Mouse (Mus musculus): ENCODE results near the gene Ttc17. TPM values are rescaled to one million over a fixed set of nuclear protein-coding genes. Genes with fewer than 3 reads are reported as not detected.

Gene Ttc17
- total RNA-seq, 2 experiments from 2014 or later: 31.8 to 32.9 TPM

- intact Hi-C loops (cut with DNase I): no loop called here
- peak in 1 of 2 experiments; percentile 13 for DNase-seq
These were observed 90.0 kb downstream of the Ttc17 start for GRCm38 (mm10) chr2:94316526-94316925.

GRCm38 (mm10) chr2:94303984-94304383 is 102.5 kb downstream of the Ttc17 start:
- intact Hi-C loops (cut with DNase I): no loop called here

GRCm38 (mm10) chr2:94302393-94302792 is 104.1 kb downstream of the Ttc17 start:
- intact Hi-C loops (cut with DNase I): no loop called here
- DNase-seq: no peak

More at GRCm38 (mm10) chr2:94303984-94304383, 102.5 kb downstream of the Ttc17 start:
- DNase-seq: no peak

- intact Hi-C loops (cut with DNase I): no loop called here
- no peak for DNase-seq
These were observed 104.7 kb downstream of the Ttc17 start for GRCm38 (mm10) chr2:94301749-94302148.

GRCm38 (mm10) chr2:94297467-94297866 is 109.0 kb downstream of the Ttc17 start:
- no peak for DNase-seq
- intact Hi-C loops (cut with DNase I): no loop called here

GRCm38 (mm10) chr2:94290483-94290882 is 116.0 kb downstream of the Ttc17 start:
- intact Hi-C loops (cut with DNase I): loop anchor here (2.0 kb wide), 1 partner anchor 36 kb away; no protein-coding TSS in a partner anchor

DNA sequence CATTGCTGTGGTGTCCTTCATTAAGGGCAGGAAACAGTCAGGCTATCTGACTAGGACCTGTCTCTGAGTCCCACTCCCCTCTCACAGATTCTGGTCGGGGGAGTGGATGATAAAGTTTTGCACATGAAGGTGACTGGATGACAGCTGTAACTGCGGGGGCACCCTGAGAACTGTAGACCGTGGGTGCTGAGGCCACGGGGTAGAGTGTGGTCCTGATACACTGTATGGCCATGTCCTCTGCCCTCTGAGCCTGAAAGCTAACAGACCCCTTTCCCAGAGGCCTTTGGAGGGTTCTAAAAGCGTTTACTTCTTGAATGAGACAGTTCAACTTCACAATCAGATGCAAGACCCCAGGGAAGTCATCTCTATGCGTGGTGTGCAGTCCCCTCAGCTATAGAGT is 116.8 kb downstream of the Ttc17 start:
- intact Hi-C loops (cut with DNase I): loop anchor here (2.0 to 5.0 kb wide), 2 partner anchors 35 to 252 kb away; no protein-coding TSS in a partner anchor

More at GRCm38 (mm10) chr2:94290483-94290882, 116.0 kb downstream of the Ttc17 start:
- DNase-seq: peak; percentile 74 to 77

GRCm38 (mm10) chr2:94289169-94289568 is 117.3 kb downstream of the Ttc17 start:
- peak in 1 of 2 experiments; percentile 40 for DNase-seq
- intact Hi-C loops (cut with DNase I): loop anchor here (5.0 kb wide), 1 partner anchor 252 kb away; no protein-coding TSS in a partner anchor

More for the DNA sequence above, 116.8 kb downstream of the Ttc17 start:
- DNase-seq: no peak

- intact Hi-C loops (cut with DNase I): loop anchor here (5.0 kb wide), 1 partner anchor 251 kb away; no protein-coding TSS in a partner anchor
- DNase-seq: no peak
These were observed 118.4 kb downstream of the Ttc17 start for GRCm38 (mm10) chr2:94288086-94288485.

GRCm38 (mm10) chr2:94287435-94287834 is 119.1 kb downstream of the Ttc17 start:
- intact Hi-C loops (cut with DNase I): loop anchor here (5.0 kb wide), 1 partner anchor 250 kb away; no protein-coding TSS in a partner anchor
- no peak for DNase-seq

DNA sequence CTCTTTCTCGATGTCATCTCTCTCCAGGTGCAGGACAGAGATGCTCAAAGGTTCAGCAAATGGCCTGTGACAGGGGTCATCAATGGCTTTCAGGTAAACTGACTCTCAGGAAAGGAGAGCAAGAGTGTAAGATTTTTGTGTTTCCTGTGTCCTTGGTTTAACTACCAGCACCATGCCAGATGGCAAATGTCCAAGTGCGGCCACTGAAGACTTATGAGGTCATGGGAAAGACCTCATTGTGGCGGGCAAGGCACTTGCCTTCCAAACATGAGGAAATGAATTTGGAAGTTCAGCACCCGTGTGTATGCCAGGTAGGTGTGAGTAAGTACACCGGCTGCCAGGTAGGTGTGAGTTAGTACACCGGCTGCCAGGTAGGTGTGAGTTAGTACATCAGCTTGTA is 123.0 kb downstream of the Ttc17 start:
- DNase-seq: peak in 1 of 2 experiments; percentile 23
- intact Hi-C loops (cut with DNase I): no loop called here

DNA sequence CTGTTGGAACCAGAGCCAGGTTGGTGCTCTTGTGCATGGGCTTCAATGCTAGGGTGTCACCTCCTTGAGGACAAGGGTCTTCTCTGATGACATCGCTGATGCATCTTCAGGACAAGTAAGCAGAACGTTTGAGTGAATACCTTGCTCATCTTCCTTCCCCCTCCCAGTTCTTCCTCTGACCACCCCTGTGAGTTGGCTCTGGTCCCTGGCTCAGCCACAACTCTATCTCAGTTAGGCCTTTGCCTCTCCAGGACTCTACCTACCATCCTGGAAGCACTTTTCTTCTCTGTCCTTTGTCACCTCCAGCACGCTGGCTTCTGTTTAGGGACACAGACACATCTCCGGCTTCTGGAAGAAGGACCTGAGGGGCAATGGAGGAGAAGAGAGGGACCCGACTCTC is 126.9 kb downstream of the Ttc17 start:
- no peak for DNase-seq
- intact Hi-C loops (cut with DNase I): no loop called here

DNA sequence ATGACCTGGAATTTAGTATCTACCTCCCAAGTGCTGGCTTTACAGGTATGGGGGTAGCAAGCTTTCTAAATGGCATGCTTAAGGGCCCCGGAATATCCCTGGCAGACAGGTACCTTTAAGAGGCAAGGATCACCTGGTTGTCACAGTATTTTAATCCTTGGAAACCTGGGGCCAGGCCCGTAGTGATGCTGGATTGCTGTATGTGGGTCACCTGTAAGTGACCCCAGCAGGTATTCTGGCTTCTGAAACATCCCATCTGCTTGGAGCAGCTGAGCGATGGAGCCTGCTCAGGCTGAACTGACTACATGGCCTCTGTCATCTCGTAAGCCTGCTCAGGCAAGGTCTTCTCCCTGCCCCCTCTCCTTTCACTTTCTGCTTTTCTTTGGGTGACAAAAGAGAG is 130.4 kb downstream of the Ttc17 start:
- intact Hi-C loops (cut with DNase I): no loop called here

DNA sequence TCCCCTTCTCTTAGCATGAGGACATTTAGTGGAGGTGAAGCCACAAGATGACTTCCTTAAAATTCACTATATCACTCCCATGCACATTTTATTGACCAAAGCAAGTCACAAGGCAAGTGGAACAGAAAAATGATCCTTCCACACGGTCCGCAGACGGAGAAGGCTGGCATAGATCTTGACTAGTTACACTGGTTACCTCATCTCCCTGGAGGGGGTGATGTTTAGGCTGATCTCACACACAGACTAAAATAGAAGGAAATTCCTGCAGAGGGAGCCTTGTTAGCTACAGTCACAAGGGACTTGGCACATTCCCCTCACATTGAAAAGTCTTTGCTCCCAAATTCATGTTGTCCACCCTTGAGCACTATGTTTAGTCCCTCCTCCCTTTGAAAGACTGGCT is 130.8 kb downstream of the Ttc17 start:
- intact Hi-C loops (cut with DNase I): no loop called here
- no peak for DNase-seq

More for the DNA sequence above, 130.4 kb downstream of the Ttc17 start:
- no peak for DNase-seq

DNA sequence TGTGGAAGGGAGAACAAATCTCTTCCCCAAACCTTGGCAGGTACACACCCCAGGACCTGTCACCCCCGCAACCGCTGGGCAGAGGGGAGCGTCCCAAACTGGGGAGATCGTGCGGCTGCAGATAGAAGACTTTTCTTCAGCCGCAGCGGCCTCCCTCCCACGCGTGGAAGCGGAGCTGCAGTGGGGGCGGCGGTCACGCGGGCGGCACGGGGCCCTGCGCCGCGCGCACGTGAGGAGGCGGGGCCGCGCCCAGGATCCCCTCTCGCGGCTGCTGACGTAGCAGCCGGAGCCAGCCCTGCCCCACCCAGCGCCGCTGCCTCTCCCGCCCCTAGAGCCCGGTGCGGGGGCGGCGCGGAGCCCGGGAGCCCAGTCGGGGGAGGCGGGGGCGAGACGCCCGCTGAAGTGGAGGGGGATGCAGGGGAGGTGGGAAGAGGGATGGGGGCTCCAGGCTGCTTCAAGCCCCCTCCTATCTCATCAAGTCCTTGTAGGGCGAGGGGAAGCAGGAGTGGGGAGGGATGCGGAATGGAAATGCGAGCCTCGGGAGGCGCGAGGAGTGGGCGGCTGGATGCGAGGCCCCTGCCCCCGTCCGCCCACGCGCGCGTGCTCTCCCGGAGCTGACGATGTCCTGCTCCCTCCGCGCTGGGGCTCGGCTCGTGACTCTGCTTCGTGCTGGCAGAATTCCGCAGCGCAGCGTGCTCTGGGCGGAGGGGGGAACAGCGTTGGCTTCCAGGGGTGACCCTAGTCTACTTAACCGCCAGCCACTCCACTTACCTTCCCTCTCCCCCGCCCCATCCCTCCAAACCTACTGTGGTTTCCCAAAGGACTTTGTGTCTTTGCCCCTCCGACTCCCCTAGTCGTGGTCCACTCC is 133.1 kb downstream of the Ttc17 start:
- intact Hi-C loops (cut with DNase I): no loop called here
- DNase-seq: peak; percentile 83

GRCm38 (mm10) chr2:94271176-94271575 is 135.3 kb downstream of the Ttc17 start:
- DNase-seq: no peak

GRCm38 (mm10) chr2:94268835-94269234 is 137.7 kb downstream of the Ttc17 start:
- intact Hi-C loops (cut with DNase I): no loop called here
- no peak for DNase-seq

More at GRCm38 (mm10) chr2:94271176-94271575, 135.3 kb downstream of the Ttc17 start:
- intact Hi-C loops (cut with DNase I): no loop called here

DNA sequence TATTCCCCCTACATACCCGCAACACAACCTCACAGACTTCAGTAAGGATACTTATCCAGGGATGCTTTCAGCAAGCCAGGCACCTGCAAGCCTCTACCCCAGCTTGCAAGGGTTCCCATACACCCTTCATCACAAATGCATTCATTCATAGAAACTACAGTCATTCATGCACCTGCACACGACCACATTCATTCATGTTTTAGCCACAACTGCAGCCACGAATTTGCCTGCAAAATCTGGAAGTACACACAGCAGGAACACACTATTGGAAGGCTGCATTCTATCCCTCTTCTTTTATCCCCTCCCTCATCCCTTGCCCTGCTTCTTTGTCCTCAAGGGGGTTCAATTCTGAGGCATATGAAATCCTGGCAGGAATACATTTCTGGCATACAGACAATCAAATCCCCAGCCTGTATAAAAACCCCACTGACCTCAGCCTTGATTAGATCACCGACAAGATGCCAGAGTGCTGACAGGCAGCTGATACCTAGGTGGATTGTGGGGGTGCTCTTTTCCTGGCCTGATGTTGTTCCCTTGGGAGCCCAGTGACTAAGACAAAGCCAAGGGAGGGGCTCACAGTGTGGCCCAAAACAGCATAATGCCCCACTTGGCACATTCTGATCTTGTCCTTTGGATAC is 139.2 kb downstream of the Ttc17 start:
- no peak for DNase-seq
- intact Hi-C loops (cut with DNase I): no loop called here

- no peak for DNase-seq
These were observed 139.9 kb downstream of the Ttc17 start for GRCm38 (mm10) chr2:94266381-94267160.

More at GRCm38 (mm10) chr2:94266381-94267160, 139.9 kb downstream of the Ttc17 start:
- intact Hi-C loops (cut with DNase I): no loop called here

All from heart, postnatal 14 days (tissue).